Mouse (Mus musculus): Measurements from ENCODE around the gene Bcl9. TPM values are rescaled to one million over a fixed set of nuclear protein-coding genes. Genes with fewer than 3 reads are reported as not detected.
A peak's percentile ranks its signal among the peaks of the same experiment; 100 is the strongest.

Gene Bcl9
- total and polyA plus RNA-seq, 3 experiments = 1.1 to 13.5 (median 3.3) TPM

DNA sequence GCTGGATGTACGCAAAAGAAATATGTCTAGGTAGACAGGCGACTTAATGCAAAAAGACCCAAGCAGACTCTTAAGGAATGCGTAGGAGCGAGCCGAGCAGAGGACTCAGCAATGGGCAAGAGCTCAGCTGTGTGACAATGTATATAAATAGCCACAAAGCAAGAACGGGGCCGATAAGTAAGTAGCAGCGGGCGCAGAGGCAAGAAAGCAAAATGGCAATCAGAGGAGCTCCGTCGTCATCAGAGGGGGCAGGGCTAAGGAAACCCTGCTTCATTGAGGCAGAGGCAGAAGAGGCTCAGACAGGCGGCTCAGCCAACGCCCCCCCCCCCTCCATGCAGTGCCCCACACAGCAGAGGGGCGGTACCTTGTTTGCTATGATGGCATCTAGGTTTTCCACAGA is 62.9 kb downstream of the Bcl9 start:
- no peaks in the 10 kb centered on the region for H3K79me2 ChIP-seq (replicated peaks; ENCODE audit: control insufficient read depth, extremely low read depth, insufficient read depth, poor library complexity, severe bottlenecking)
- TF ChIP-seq EP300 (IDR thresholded peaks at IDR 0.05; ENCODE audit: low read length) = no peak
- no peak for TF ChIP-seq MXI1 (IDR thresholded peaks at IDR 0.05; ENCODE audit: low read depth, low read length)
- TF ChIP-seq CTCF (conservative IDR thresholded peaks at IDR 0.05 in 1 of 2, IDR thresholded peaks at IDR 0.05 in 1 of 2; ENCODE audit: low read depth in 2 of 2, low read length in 2 of 2) = no peak
- TF ChIP-seq E2F4 (IDR thresholded peaks at IDR 0.05; ENCODE audit: insufficient replicate concordance, low read depth, low read length) = no peak
- TF ChIP-seq TCF12 (IDR thresholded peaks at IDR 0.05; ENCODE audit: low read depth, low read length) = no peak
- no peak for TF ChIP-seq ETS1 (conservative IDR thresholded peaks at IDR 0.05; ENCODE audit: low read depth, low read length)
- TF ChIP-seq ZKSCAN1 (IDR thresholded peaks at IDR 0.05; ENCODE audit: borderline replicate concordance, low read depth, low read length) = no peak
- no peak for TF ChIP-seq POLR2AphosphoS2 (IDR thresholded peaks at IDR 0.05; ENCODE audit: low read depth, low read length)
- TF ChIP-seq TBP (conservative IDR thresholded peaks at IDR 0.05; ENCODE audit: low read depth, low read length) = no peak
- no peak for TF ChIP-seq CHD1 (IDR thresholded peaks at IDR 0.05; ENCODE audit: low read depth, low read length)
- in situ Hi-C loops (cut with MboI; ENCODE audit: low pct_ligation_motif_present, low pct_unique_long_range_greater_than_20kb, low sequenced_read_pairs) = no loop called here
- dilution Hi-C loops (cut with MboI; ENCODE audit: extremely low pct_ligation_motif_present, extremely low pct_unique_long_range_greater_than_20kb, low sequenced_read_pairs) = no loop called here
- no peak overlapping the region for H3K4me2 ChIP-seq (ENCODE audit: insufficient read depth, low read depth, poor library complexity, severe bottlenecking)
- H3K4me3 ChIP-seq (replicated peaks in 1 of 3; ENCODE audit: low read depth in 2 of 3, low read length in 2 of 3, poor library complexity in 1 of 3) = no peak overlapping the region
- H3K9me3 ChIP-seq (replicated peaks; ENCODE audit: low read length) = no peaks in the 10 kb centered on the region
- no peaks in the 10 kb centered on the region for H3K36me3 ChIP-seq (replicated peaks in 1 of 2; ENCODE audit: control insufficient read depth in 1 of 2, insufficient read depth in 1 of 2, low read length in 1 of 2)
- H3K27me3 ChIP-seq (replicated peaks) = no peaks in the 10 kb centered on the region
- no peak overlapping the region for H3K9ac ChIP-seq (ENCODE audit: insufficient read depth, low read depth)
- DNase-seq (ENCODE audit: extremely low read depth) = no peak
- H3K27ac ChIP-seq (ENCODE audit: insufficient read depth, low read depth) = no peak overlapping the region
- peaks cover 13 to 51% of the 10 kb centered on the region in 2 experiments for H3K4me1 ChIP-seq (ENCODE audit: control insufficient read depth in 1 of 2, insufficient read depth in 2 of 2)

DNA sequence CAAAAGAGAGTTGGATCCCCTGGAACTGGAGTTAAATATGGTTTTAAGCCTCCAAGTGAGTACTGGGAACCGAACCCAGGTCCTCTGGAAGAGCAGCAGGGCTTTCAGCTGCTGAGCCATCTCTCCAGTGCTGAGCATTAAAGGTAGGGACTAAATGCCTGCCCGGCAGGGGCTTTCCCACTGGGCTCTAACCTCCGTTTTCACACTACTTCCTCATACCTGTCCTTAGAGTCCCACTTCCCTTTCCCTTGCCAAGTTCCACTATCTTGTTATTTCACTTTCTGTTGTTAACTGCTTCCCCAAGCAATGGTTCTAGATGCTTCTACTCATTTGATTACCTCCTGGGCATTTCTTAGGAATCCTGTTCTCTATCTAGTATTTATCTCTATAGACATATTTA is 65.4 kb downstream of the Bcl9 start:
- no peaks in the 10 kb centered on the region for H3K79me2 ChIP-seq (replicated peaks; ENCODE audit: control insufficient read depth, extremely low read depth, insufficient read depth, poor library complexity, severe bottlenecking)
- DNase-seq (ENCODE audit: extremely low read depth) = peak; percentile 83
- no peak overlapping the region for H3K27ac ChIP-seq (ENCODE audit: insufficient read depth, low read depth)
- H3K4me2 ChIP-seq (ENCODE audit: insufficient read depth, low read depth, poor library complexity, severe bottlenecking) = peak overlapping the region; percentile 41
- in situ Hi-C loops (cut with MboI; ENCODE audit: low pct_ligation_motif_present, low pct_unique_long_range_greater_than_20kb, low sequenced_read_pairs) (no loop called here), dilution Hi-C loops (cut with MboI; ENCODE audit: extremely low pct_ligation_motif_present, extremely low pct_unique_long_range_greater_than_20kb, low sequenced_read_pairs) (no loop called here)
- H3K9ac ChIP-seq (ENCODE audit: insufficient read depth, low read depth) = no peak overlapping the region
- no peaks in the 10 kb centered on the region for H3K27me3 ChIP-seq (replicated peaks)
- no peak overlapping the region for H3K4me3 ChIP-seq (replicated peaks in 1 of 3; ENCODE audit: low read depth in 2 of 3, low read length in 2 of 3, poor library complexity in 1 of 3)
- peaks cover 11 to 39% of the 10 kb centered on the region in 2 experiments for H3K4me1 ChIP-seq (ENCODE audit: control insufficient read depth in 1 of 2, insufficient read depth in 2 of 2)
- no peaks in the 10 kb centered on the region for H3K36me3 ChIP-seq (replicated peaks in 1 of 2; ENCODE audit: control insufficient read depth in 1 of 2, insufficient read depth in 1 of 2, low read length in 1 of 2)
- no peaks in the 10 kb centered on the region for H3K9me3 ChIP-seq (replicated peaks; ENCODE audit: low read length)
- no peak for TF ChIP-seq JUND (conservative IDR thresholded peaks at IDR 0.05; ENCODE audit: low read depth, low read length)
- TF ChIP-seq ZC3H11A (IDR thresholded peaks at IDR 0.05; ENCODE audit: low read depth, low read length) = no peak
- peak; percentile 34; the same call in 1 of the 2 replicates for TF ChIP-seq TCF12 (IDR thresholded peaks at IDR 0.05; ENCODE audit: low read depth, low read length)
- TF ChIP-seq USF1 (IDR thresholded peaks at IDR 0.05; ENCODE audit: low read depth, low read length) = no peak
- TF ChIP-seq POLR2A (IDR thresholded peaks at IDR 0.05; ENCODE audit: low read depth, low read length) = no peak
- no peak for TF ChIP-seq POLR2AphosphoS2 (IDR thresholded peaks at IDR 0.05; ENCODE audit: low read depth, low read length)
- TF ChIP-seq EP300 (IDR thresholded peaks at IDR 0.05; ENCODE audit: low read length) = peak; percentile 85
- no peak for TF ChIP-seq SMC3 (IDR thresholded peaks at IDR 0.05; ENCODE audit: low read depth, low read length)
- no peak for TF ChIP-seq CHD2 (IDR thresholded peaks at IDR 0.05; ENCODE audit: low read length)
- no peak for TF ChIP-seq PAX5 (IDR thresholded peaks at IDR 0.05; ENCODE audit: low read length)
- peak; percentile 59; the same call in 1 of the 2 replicates for TF ChIP-seq MEF2A (IDR thresholded peaks at IDR 0.05; ENCODE audit: borderline replicate concordance, low read depth, low read length)
- TF ChIP-seq ZMIZ1 (IDR thresholded peaks at IDR 0.05; ENCODE audit: low read depth, low read length) = no peak
- TF ChIP-seq ZKSCAN1 (IDR thresholded peaks at IDR 0.05; ENCODE audit: borderline replicate concordance, low read depth, low read length) = no peak
- no peak for TF ChIP-seq GABPA (IDR thresholded peaks at IDR 0.05; ENCODE audit: insufficient replicate concordance, low read depth, low read length)
- no peak for TF ChIP-seq ZNF384 (IDR thresholded peaks at IDR 0.05; ENCODE audit: low read depth, low read length)
- no peak for TF ChIP-seq CHD1 (IDR thresholded peaks at IDR 0.05; ENCODE audit: low read depth, low read length)
- TF ChIP-seq HCFC1 (IDR thresholded peaks at IDR 0.05; ENCODE audit: low read depth, low read length) = no peak
- peak; percentile 98 for TF ChIP-seq TBP (conservative IDR thresholded peaks at IDR 0.05; ENCODE audit: low read depth, low read length)
- TF ChIP-seq SIN3A (IDR thresholded peaks at IDR 0.05; ENCODE audit: low read length) = 0 out of 2 replicates have a peak, but pooled peaks have one; percentile 30
- TF ChIP-seq USF2 (conservative IDR thresholded peaks at IDR 0.05; ENCODE audit: low read depth, low read length) = no peak
- TF ChIP-seq RCOR1 (conservative IDR thresholded peaks at IDR 0.05; ENCODE audit: low read depth, low read length) = 0 out of 2 replicates have a peak, but pooled peaks have one; percentile 72
- TF ChIP-seq CTCF (conservative IDR thresholded peaks at IDR 0.05 in 1 of 2, IDR thresholded peaks at IDR 0.05 in 1 of 2; ENCODE audit: low read depth in 2 of 2, low read length in 2 of 2) = no peak
- no peak for TF ChIP-seq MAX (IDR thresholded peaks at IDR 0.05; ENCODE audit: low read length)
- TF ChIP-seq ETS1 (conservative IDR thresholded peaks at IDR 0.05; ENCODE audit: low read depth, low read length) = peak; percentile 58
- TF ChIP-seq MXI1 (IDR thresholded peaks at IDR 0.05; ENCODE audit: low read depth, low read length) = no peak
- TF ChIP-seq NELFE (IDR thresholded peaks at IDR 0.05; ENCODE audit: low read depth, low read length) = no peak
- TF ChIP-seq UBTF (IDR thresholded peaks at IDR 0.05; ENCODE audit: low read depth, low read length) = no peak
- TF ChIP-seq BHLHE40 (IDR thresholded peaks at IDR 0.05; ENCODE audit: low read depth, low read length) = 0 out of 2 replicates have a peak, but pooled peaks have one; percentile 27
- no peak for TF ChIP-seq JUN (IDR thresholded peaks at IDR 0.05; ENCODE audit: insufficient read depth, low read depth, low read length)
- no peak for TF ChIP-seq MYC (IDR thresholded peaks at IDR 0.05; ENCODE audit: low read depth, low read length)
- peak; percentile 88 for TF ChIP-seq IRF4 (IDR thresholded peaks at IDR 0.05; ENCODE audit: low read depth, low read length)

All from CH12.LX (cell line).